Mouse (Mus musculus) stomach, postnatal 0 days (tissue): ENCODE data around the gene Hrk. TPM values are rescaled to one million over a fixed set of nuclear protein-coding genes. Genes with fewer than 3 reads are reported as not detected.

ENCODE experiments used
- ATAC-seq: fragments of 200-750 bp; cut with Nextera tagmentation; 2 replicates; pipeline ENCODE4 v1.8.0; 2017; ENCODE audit not compliant: low FRiP score, low TSS enrichment
- DNase-seq: peaks from one replicate; pipeline ENCODE4 v3.0.0-alpha.2; 2016; ENCODE audit warnings: low spot score
- H3K27ac ChIP-seq: fragments of 300-500 bp; sonication (generic); replicated peaks from 2 replicates; pipeline ENCODE4 v1.5.1; 2014; ENCODE audit warnings: mild to moderate bottlenecking, control low read depth
- H3K27me3 ChIP-seq: fragments of 300-500 bp; sonication (generic); 2 replicates; pipeline ENCODE4 v1.6.1; 2014; ENCODE audit warnings: low read length; ENCODE audit not compliant: control insufficient read depth, insufficient read depth
- H3K36me3 ChIP-seq: fragments of 300-500 bp; sonication (generic); 2 replicates; pipeline ENCODE4 v1.6.1; 2014; ENCODE audit warnings: low read length, mixed read lengths; ENCODE audit not compliant: control insufficient read depth, insufficient read depth
- H3K4me1 ChIP-seq: fragments of 300-500 bp; sonication (generic); replicated peaks from 2 replicates; pipeline ENCODE4 v1.6.1; 2014; ENCODE audit warnings: antibody characterized with exemption; ENCODE audit not compliant: control insufficient read depth, insufficient read depth
- H3K4me2 ChIP-seq: fragments of 300-500 bp; sonication (generic); replicated peaks from 2 replicates; pipeline ENCODE4 v1.6.1; 2014; ENCODE audit warnings: low read depth, mild to moderate bottlenecking, control low read depth, moderate library complexity
- H3K4me3 ChIP-seq: fragments of 300-500 bp; sonication (generic); 2 replicates; pipeline ENCODE4 v1.5.1; 2014; ENCODE audit warnings: low read depth, low read length, control low read depth
- H3K9ac ChIP-seq: fragments of 300-500 bp; sonication (generic); 2 replicates; pipeline ENCODE4 v1.6.1; 2014; ENCODE audit warnings: mild to moderate bottlenecking, low read length, control low read depth, mixed read lengths
- H3K9me3 ChIP-seq: fragments of 300-500 bp; sonication (generic); 2 replicates; pipeline ENCODE4 v1.6.1; 2016; ENCODE audit warnings: low read length; ENCODE audit not compliant: control insufficient read depth
- CTCF ChIP-seq: IDR thresholded peaks from 2 replicates; pipeline ENCODE4 v1.5.1; 2016; ENCODE audit warnings: antibody characterized with exemption, low read depth, mild to moderate bottlenecking, moderate library complexity
- EP300 ChIP-seq: optimal IDR thresholded peaks from 2 replicates; pipeline ENCODE3; 2016; ENCODE audit warnings: antibody characterized with exemption
- WGBS: fragments of 180-500 bp; shearing (Covaris S2); extraction: QIAGEN DNeasy Blood & Tissue Kit; methylation state at CpG from one replicate; pipeline ENCODE4 v1.1.7; 2014; 5-methylcytosine and 5-hydroxymethylcytosine counted together
- polyA plus RNA-seq: library from polyadenylated mRNA; unstranded; fragments of >200 nt; fragmentation: Nextera tagmentation; extraction: Ambion mirVana; gene quantifications from 2 replicates; pipeline ENCODE4 v1.2.1, GENCODE M21; 2015

Gene Hrk
- polyA plus RNA-seq, 1 experiment from 2014 or later, result 0.18 TPM

DNA sequence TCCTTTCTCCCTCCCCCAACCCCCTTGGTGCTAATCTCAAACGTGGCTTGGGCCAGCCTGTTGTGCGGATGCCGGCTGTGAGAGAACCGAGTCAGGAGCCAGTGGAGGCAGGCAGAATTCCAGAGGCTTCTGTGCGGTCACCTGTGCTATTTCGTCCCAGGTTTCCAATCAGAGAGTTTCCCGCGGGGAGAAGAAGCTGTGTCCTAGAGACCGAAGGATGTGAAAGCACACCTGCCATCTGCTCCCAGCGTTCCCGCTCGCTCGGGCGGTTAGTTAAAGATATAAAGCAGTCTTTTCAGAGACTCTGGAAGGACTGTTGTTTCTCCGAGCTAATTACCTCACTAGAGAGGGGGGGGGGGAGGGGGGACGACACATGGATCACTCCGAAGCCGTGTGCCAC is 27.8 kb downstream of the Hrk start:
- H3K36me3 ChIP-seq, result no peaks in the 10 kb centered on the region
- H3K4me3 ChIP-seq, result no peak overlapping the region
- H3K27me3 ChIP-seq, result no peaks in the 10 kb centered on the region
- ATAC-seq (no peak), DNase-seq (no peak)
- no peak overlapping the region for H3K4me2 ChIP-seq
- H3K9ac ChIP-seq, result no peak overlapping the region
- WGBS, result 33% methylated on average over 18 of the region's 18 CpGs
- H3K9me3 ChIP-seq, result no peaks in the 10 kb centered on the region
- no peak for TF ChIP-seq EP300
- TF ChIP-seq CTCF, result no peak
- no peak overlapping the region for H3K27ac ChIP-seq
- no peaks in the 10 kb centered on the region for H3K4me1 ChIP-seq

DNA sequence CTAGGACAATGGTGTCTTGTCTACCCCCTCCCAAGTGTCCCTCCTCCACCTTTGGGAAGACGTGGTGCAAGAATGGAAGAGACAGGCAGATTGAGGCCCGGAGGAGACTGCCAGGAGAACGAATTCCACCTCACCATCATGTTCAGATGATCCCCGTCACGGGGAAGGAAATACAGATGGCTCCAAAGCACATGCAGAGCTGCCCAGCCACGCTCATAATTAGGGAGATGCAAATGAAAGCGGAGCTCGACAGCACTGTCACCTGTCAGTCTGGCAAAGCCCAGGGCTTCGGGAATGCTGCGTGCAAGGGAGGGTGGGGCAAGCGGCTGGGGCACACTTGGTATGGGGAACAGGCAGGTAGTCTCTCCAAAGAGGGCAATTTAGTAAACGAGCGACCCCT is 33.0 kb downstream of the Hrk start:
- H3K27me3 ChIP-seq, result no peaks in the 10 kb centered on the region
- DNase-seq, result no peak
- no peak for ATAC-seq

GRCm38 (mm10) chr5:118199670-118200069 is 35.2 kb downstream of the Hrk start:
- no peak for TF ChIP-seq CTCF
- TF ChIP-seq EP300, result no peak
- Histone ChIP-seq H3K27ac (no peak overlapping the region), H3K4me1 (no peaks in the 10 kb centered on the region), H3K36me3 (no peaks in the 10 kb centered on the region), H3K9me3 (no peaks in the 10 kb centered on the region), H3K4me3 (no peak overlapping the region), H3K27me3 (no peaks in the 10 kb centered on the region), H3K9ac (no peak overlapping the region), H3K4me2 (no peak overlapping the region)
- no peak for DNase-seq
- ATAC-seq, result no peak
- 74% methylated on average over 5 of the region's 5 CpGs for WGBS

More for the DNA sequence above, 33.0 kb downstream of the Hrk start:
- WGBS, result 73% methylated on average over 13 of the region's 13 CpGs
- Histone ChIP-seq H3K4me3 (no peak overlapping the region), H3K27ac (no peak overlapping the region), H3K4me1 (no peaks in the 10 kb centered on the region), H3K9ac (no peak overlapping the region), H3K9me3 (no peaks in the 10 kb centered on the region), H3K4me2 (no peak overlapping the region), H3K36me3 (no peaks in the 10 kb centered on the region)
- TF ChIP-seq EP300, result no peak
- no peak for TF ChIP-seq CTCF

DNA sequence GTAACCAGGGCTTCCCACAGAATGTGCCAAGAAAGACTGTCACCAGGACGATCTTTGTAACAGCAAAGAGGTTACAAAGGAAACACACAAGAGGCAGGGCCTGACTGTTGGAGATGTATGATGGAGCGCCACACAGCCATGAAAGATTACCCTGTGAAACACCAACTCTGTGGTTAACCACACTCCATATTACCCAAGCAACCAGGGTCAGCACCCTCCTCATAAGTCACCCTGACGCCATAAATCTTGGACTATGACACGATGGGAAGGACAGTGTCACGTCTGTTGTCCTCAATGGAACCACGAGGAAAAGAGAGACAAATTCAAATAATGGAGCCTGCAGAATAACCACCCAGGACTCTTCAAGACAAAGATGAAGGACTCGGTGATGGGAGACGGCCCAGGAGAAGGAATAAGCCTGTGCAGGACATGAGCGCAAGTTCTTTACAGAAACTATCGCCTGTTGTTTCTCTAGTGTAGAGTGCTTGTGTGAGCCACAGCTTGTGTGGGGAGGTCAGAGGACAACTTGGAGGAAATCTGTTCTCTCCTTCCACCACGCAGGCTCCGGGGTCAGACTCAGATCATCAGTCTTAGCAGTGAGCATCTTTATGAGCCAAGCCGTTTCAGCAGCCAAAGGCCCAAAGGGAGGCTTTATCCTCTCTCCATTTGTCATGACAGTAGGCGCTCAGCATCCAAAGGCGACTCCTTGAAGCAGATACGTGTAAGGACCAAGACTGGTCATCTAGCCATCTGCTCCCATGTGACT is 40.4 kb downstream of the Hrk start:
- Histone ChIP-seq H3K36me3 (no peaks in the 10 kb centered on the region), H3K9ac (no peak overlapping the region), H3K4me2 (no peak overlapping the region), H3K27me3 (no peaks in the 10 kb centered on the region), H3K9me3 (no peaks in the 10 kb centered on the region), H3K27ac (no peak overlapping the region), H3K4me3 (no peak overlapping the region), H3K4me1 (no peaks in the 10 kb centered on the region)
- no peak for DNase-seq
- no peak for ATAC-seq
- TF ChIP-seq EP300, result no peak
- TF ChIP-seq CTCF, result no peak
- WGBS, result 62% methylated on average over 16 of the region's 16 CpGs

GRCm38 (mm10) chr5:118205852-118206251 is 41.4 kb downstream of the Hrk start:
- no peaks in the 10 kb centered on the region for H3K27me3 ChIP-seq
- TF ChIP-seq EP300, result no peak
- WGBS, result 85% methylated on average over 8 of the region's 8 CpGs
- no peak overlapping the region for H3K27ac ChIP-seq
- DNase-seq (no peak), ATAC-seq (no peak)
- no peaks in the 10 kb centered on the region for H3K36me3 ChIP-seq
- H3K9me3 ChIP-seq, result no peaks in the 10 kb centered on the region
- no peak overlapping the region for H3K9ac ChIP-seq
- no peaks in the 10 kb centered on the region for H3K4me1 ChIP-seq
- no peak overlapping the region for H3K4me2 ChIP-seq
- no peak overlapping the region for H3K4me3 ChIP-seq

GRCm38 (mm10) chr5:118214012-118214411 is 49.6 kb downstream of the Hrk start:
- Histone ChIP-seq H3K4me2 (peak overlapping the region; percentile 56), H3K27ac (no peak overlapping the region), H3K36me3 (no peaks in the 10 kb centered on the region), H3K9ac (peak overlapping the region; percentile 50; the same call in 1 of the 2 replicates), H3K9me3 (no peaks in the 10 kb centered on the region), H3K4me3 (peak overlapping the region; percentile 29), H3K4me1 (no peaks in the 10 kb centered on the region), H3K27me3 (no peaks in the 10 kb centered on the region)
- TF ChIP-seq CTCF, result no peak
- no peak for TF ChIP-seq EP300
- ATAC-seq (no peak; the same call in 1 of the 2 replicates), DNase-seq (no peak)
- WGBS, result 27% methylated on average over 5 of the region's 5 CpGs
